Mouse (Mus musculus) lung, embryonic 14.5 days (tissue): ENCODE data around the gene Etv6. TPM values are rescaled to one million over a fixed set of nuclear protein-coding genes. Genes with fewer than 3 reads are reported as not detected.

Source experiments
- ATAC-seq: fragments of 200-750 bp; cut with Nextera tagmentation; 2 replicates; pipeline ENCODE4 v1.8.0; 2017; ENCODE audit warnings: mild to moderate bottlenecking, moderate TSS enrichment, moderate library complexity; ENCODE audit not compliant: insufficient read depth
- DNase-seq: peaks from one replicate; pipeline ENCODE4 v3.0.0-alpha.2; 2015
- H3K27ac ChIP-seq: fragments of 300-500 bp; sonication (generic); 2 replicates; pipeline ENCODE4 v1.5.1; 2014; ENCODE audit warnings: low read depth, mild to moderate bottlenecking, moderate library complexity
- H3K27me3 ChIP-seq: fragments of 300-500 bp; sonication (generic); 2 replicates; pipeline ENCODE4 v1.6.1; 2014; ENCODE audit warnings: low read length, control low read depth; ENCODE audit not compliant: insufficient read depth
- H3K36me3 ChIP-seq: fragments of 300-500 bp; sonication (generic); 2 replicates; pipeline ENCODE4 v1.6.1; 2014; ENCODE audit warnings: control low read depth; ENCODE audit not compliant: insufficient read depth
- H3K4me1 ChIP-seq: fragments of 300-500 bp; sonication (generic); 2 replicates; pipeline ENCODE4 v1.6.1; 2014; ENCODE audit warnings: antibody characterized with exemption, control low read depth; ENCODE audit not compliant: insufficient read depth
- H3K4me2 ChIP-seq: fragments of 300-500 bp; sonication (generic); 2 replicates; pipeline ENCODE4 v1.6.1; 2014; ENCODE audit warnings: mild to moderate bottlenecking
- H3K4me3 ChIP-seq: fragments of 300-500 bp; sonication (generic); 2 replicates; pipeline ENCODE4 v1.5.1; 2014; ENCODE audit warnings: low read depth, low read length
- H3K9ac ChIP-seq: fragments of 300-500 bp; sonication (generic); 2 replicates; pipeline ENCODE4 v1.6.1; 2014
- H3K9me3 ChIP-seq: fragments of 300-500 bp; sonication (generic); 2 replicates; pipeline ENCODE4 v1.6.1; 2016; ENCODE audit warnings: low read depth, low read length, control low read depth
- CTCF ChIP-seq: IDR thresholded peaks from 2 replicates; pipeline ENCODE4 v1.5.1; 2016; ENCODE audit warnings: antibody characterized with exemption, low read depth
- WGBS: fragments of 180-500 bp; shearing (Covaris S2); extraction: QIAGEN DNeasy Blood & Tissue Kit; methylation state at CpG from one replicate; pipeline ENCODE4 v1.1.7; 2014; 5-methylcytosine and 5-hydroxymethylcytosine counted together
- polyA plus RNA-seq: library from polyadenylated mRNA; unstranded; fragments of >200 nt; fragmentation: Nextera tagmentation; extraction: Ambion mirVana; gene quantifications from 2 replicates; pipeline ENCODE4 v1.2.1, GENCODE M21; 2014

Etv6 gene
- polyA plus RNA-seq, 1 experiment from 2014 or later = 21.4 TPM

DNA sequence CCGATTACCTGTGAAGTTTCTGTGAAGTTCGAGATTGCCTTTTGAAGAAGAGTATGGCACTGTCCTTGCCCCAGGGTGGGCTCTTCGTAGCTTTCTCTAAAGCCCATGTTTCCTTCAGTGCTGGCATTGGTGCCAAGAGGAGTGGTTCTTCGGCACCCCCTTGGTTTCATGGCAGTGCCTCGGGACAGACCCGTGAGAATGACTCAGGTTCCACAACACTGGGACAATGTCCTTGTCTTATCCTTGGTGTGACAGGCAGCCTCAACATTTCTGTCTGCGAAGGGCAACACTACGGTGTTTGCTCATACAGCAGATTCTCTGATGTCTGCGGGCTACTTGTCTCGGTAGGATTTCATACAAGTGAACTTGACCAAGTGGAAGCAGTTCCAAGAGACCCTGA lies 17.6 kb downstream of the Etv6 start:
- WGBS = 85% methylated on average over 10 of the region's 10 CpGs
- H3K4me1 ChIP-seq = peaks cover under 1% of the 10 kb centered on the region; the same call in 1 of the 2 replicates
- TF ChIP-seq CTCF = no peak
- no peak overlapping the region for H3K9ac ChIP-seq
- H3K27ac ChIP-seq = no peak overlapping the region
- no peaks in the 10 kb centered on the region for H3K27me3 ChIP-seq
- DNase-seq (no peak), ATAC-seq (no peak)
- 0 out of 2 replicates have a peak, but pooled peaks cover 6% of the 10 kb centered on the region for H3K36me3 ChIP-seq
- no peak overlapping the region for H3K4me2 ChIP-seq
- no peaks in the 10 kb centered on the region for H3K9me3 ChIP-seq
- H3K4me3 ChIP-seq = no peak overlapping the region

DNA sequence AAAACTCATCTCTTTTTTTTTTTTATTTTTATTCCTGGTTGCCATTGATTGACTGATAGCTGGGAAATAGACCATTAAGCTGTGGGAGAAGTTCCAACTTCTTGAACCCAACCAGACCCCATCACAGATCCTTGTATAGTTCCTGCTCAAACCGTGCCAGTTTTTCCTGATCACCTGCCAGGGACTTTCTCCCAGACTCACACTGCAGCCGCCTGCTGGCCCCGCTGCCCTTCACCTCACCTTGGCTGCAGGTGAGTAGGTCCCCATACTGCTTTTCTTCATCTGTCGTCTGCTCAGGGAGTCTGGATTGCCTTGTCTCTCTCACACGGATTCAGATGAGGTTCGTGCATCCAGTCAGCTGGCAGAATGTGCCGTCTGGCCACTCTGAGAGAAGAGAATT lies 18.1 kb downstream of the Etv6 start:
- 69% methylated on average over 7 of the region's 7 CpGs for WGBS
- Histone ChIP-seq H3K27me3 (no peaks in the 10 kb centered on the region), H3K4me3 (no peak overlapping the region), H3K9me3 (no peaks in the 10 kb centered on the region), H3K9ac (no peak overlapping the region), H3K4me1 (peaks cover 5% of the 10 kb centered on the region; the same call in 1 of the 2 replicates), H3K4me2 (no peak overlapping the region), H3K27ac (no peak overlapping the region), H3K36me3 (0 out of 2 replicates have a peak, but pooled peaks cover 6% of the 10 kb centered on the region)
- no peak for TF ChIP-seq CTCF
- no peak for DNase-seq
- no peak for ATAC-seq

DNA sequence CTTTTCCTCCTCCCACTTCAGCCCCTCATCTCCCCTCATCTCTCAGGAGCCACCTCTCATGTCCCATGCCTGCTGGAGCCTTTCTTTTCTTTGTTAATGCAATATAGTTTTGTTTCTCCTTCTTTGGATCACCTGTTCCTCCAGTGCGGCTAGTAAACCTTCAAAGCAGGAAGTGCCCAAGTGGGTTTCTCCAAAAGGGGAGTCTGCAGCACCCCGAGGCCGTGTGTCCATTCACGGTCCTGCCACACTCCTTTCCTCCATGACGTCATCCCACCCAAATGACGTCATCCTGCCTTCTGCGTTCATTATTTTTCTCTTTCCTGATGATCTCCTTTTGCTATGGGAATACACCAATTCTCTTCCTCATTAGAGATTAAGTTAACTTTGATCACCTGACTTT lies 20.1 kb downstream of the Etv6 start:
- peaks cover 13% of the 10 kb centered on the region for H3K4me1 ChIP-seq
- H3K4me2 ChIP-seq = no peak overlapping the region
- no peaks in the 10 kb centered on the region for H3K27me3 ChIP-seq
- H3K27ac ChIP-seq = no peak overlapping the region
- ATAC-seq (no peak), DNase-seq (no peak)
- H3K9ac ChIP-seq = no peak overlapping the region
- H3K36me3 ChIP-seq = 0 out of 2 replicates have a peak, but pooled peaks cover 6% of the 10 kb centered on the region
- 74% methylated on average over 7 of the region's 7 CpGs for WGBS
- H3K9me3 ChIP-seq = no peaks in the 10 kb centered on the region
- TF ChIP-seq CTCF = no peak
- H3K4me3 ChIP-seq = no peak overlapping the region

DNA sequence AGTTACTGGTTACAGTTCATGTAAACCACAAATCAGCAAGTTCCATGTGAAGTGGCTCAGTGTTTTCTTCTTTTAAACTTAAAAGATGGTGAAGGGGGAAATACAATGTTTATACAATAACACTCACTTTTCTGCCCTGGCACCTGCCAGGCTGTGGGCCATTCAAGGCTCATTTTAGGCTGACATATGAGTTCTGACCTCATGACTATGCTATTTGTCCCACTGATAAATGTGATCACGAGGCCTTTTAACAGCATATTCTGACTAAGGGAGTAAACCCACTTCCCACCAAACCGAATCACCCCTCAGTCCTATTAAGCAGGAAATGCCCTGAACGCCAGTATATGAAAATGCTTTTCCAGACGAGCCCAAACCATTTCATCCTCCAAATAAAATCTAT lies 23.0 kb downstream of the Etv6 start:
- H3K9ac ChIP-seq = no peak overlapping the region
- ATAC-seq (no peak), DNase-seq (no peak)
- H3K27ac ChIP-seq = no peak overlapping the region
- no peak overlapping the region for H3K4me3 ChIP-seq
- H3K36me3 ChIP-seq = 0 out of 2 replicates have a peak, but pooled peaks cover 6% of the 10 kb centered on the region
- peaks cover 15% of the 10 kb centered on the region for H3K4me1 ChIP-seq
- no peaks in the 10 kb centered on the region for H3K9me3 ChIP-seq
- TF ChIP-seq CTCF = no peak
- 46% methylated on average over 4 of the region's 4 CpGs for WGBS
- no peak overlapping the region for H3K4me2 ChIP-seq
- H3K27me3 ChIP-seq = no peaks in the 10 kb centered on the region

DNA sequence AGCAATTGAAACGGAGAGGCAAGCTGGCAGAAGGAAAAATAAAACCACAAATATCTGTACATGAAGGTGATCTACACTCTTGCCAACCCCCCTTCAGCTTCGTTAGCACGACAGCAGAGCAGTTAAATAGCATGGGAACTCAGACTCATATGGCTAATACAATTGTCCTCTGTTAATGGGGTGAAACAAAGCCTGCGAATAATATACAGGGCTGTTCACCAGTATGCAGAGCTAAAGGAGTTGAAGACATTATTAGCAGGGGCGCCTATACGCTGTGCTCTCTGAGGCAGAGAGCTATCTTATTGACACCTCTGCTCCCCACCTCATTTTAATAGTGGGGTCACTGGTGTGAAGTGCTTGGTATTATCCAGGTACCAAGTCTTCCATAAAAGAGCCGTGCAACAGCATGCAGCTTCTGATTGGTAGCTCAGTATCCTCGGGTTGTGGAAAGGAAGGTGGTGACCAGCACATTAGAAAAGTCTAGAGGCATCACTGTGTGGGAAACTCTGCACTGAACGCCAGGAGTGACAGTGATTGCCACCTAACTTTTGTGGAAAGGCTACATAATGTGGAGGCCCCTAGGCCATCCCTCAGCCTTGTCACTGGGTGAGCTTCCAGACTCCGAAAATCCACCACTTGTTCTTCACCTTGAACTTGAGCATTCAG lies 23.5 kb downstream of the Etv6 start:
- H3K27ac ChIP-seq = no peak overlapping the region
- H3K9ac ChIP-seq = no peak overlapping the region
- H3K36me3 ChIP-seq = no peaks in the 10 kb centered on the region
- DNase-seq = no peak
- ATAC-seq = no peak
- H3K4me2 ChIP-seq = no peak overlapping the region
- no peak for TF ChIP-seq CTCF
- H3K27me3 ChIP-seq = no peaks in the 10 kb centered on the region
- no peaks in the 10 kb centered on the region for H3K9me3 ChIP-seq
- H3K4me1 ChIP-seq = peaks cover 15% of the 10 kb centered on the region
- no peak overlapping the region for H3K4me3 ChIP-seq
- 78% methylated on average over 10 of the region's 10 CpGs for WGBS

DNA sequence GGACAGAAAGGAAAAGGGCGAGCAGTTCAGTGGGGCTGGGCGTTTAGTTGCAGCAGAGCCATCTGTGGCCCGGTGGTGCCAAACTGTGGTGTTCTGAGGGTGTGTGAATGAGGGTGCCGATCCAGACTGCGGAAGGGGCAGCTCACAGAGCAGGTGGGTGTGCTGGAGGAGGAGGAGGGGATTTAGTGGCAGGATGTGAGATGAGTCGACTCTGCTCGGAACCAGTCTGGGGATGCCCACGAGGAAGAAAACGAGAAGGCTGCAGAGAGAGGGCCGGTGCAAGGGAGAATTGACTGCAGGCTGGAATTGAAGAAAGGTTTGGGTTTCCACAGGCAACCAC lies 24.0 kb downstream of the Etv6 start:
- WGBS = 73% methylated on average over 10 of the region's 10 CpGs
- H3K36me3 ChIP-seq = no peaks in the 10 kb centered on the region
- H3K4me2 ChIP-seq = no peak overlapping the region
- no peak overlapping the region for H3K4me3 ChIP-seq
- no peak overlapping the region for H3K27ac ChIP-seq
- no peak for TF ChIP-seq CTCF
- ATAC-seq (no peak), DNase-seq (no peak)
- H3K9me3 ChIP-seq = no peaks in the 10 kb centered on the region
- no peaks in the 10 kb centered on the region for H3K27me3 ChIP-seq
- no peak overlapping the region for H3K9ac ChIP-seq
- H3K4me1 ChIP-seq = peaks cover 15% of the 10 kb centered on the region

DNA sequence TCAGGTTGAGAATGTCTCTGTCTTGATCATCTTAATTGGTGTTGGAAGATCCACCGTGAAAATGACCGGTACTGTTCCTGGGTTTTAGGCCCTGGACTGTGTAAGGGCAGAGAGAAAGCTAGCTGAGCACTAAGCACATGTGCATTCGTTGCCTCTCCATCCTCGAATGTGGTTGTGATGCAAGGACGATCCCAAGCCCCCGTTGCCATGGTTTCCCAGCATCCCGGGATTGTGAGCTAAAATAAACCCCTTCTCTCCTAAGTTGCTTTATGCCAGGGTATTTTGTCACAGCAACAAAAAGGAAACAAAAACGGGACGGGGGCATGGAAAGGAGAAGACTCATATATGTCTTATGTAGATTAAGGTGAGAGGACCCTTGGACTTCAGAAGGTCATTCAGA lies 24.5 kb downstream of the Etv6 start:
- no peak for TF ChIP-seq CTCF
- ATAC-seq = no peak

DNA sequence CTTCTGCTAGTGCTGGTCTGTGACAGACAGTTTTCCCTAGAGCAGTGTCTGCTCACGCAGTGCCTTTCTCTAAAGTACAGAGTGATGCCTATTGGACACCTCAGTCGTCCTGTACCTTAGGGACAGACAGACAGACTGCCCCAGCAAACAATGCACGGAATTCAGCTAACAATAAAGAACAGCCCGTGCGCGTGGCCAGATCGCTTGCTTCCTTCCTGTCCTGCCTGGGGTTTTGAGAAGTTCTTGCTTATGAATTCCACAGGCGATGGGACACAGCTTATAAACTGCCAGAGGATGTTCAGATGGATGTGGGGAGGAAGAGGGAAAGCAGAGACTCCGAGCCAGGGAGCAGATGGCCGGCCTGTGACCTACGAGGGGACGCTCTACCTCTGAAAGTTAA lies 25.3 kb downstream of the Etv6 start:
- TF ChIP-seq CTCF = no peak
- H3K4me1 ChIP-seq = peaks cover 15% of the 10 kb centered on the region
- peak; percentile 53 for DNase-seq
- H3K27ac ChIP-seq = peak overlapping the region; percentile 36
- WGBS = 54% methylated on average over 12 of the region's 12 CpGs
- no peak overlapping the region for H3K4me2 ChIP-seq
- peak; percentile 57; the same call in 1 of the 2 replicates for ATAC-seq
- H3K36me3 ChIP-seq = no peaks in the 10 kb centered on the region
- H3K9ac ChIP-seq = no peak overlapping the region
- H3K27me3 ChIP-seq = no peaks in the 10 kb centered on the region
- H3K9me3 ChIP-seq = no peaks in the 10 kb centered on the region
- H3K4me3 ChIP-seq = no peak overlapping the region

More for the DNA sequence above, 24.5 kb downstream of the Etv6 start:
- Histone ChIP-seq H3K27me3 (no peaks in the 10 kb centered on the region), H3K36me3 (no peaks in the 10 kb centered on the region), H3K4me2 (no peak overlapping the region), H3K4me1 (peaks cover 15% of the 10 kb centered on the region), H3K27ac (no peak overlapping the region), H3K9ac (no peak overlapping the region), H3K4me3 (no peak overlapping the region), H3K9me3 (no peaks in the 10 kb centered on the region)
- 73% methylated on average over 9 of the region's 9 CpGs for WGBS
- DNase-seq = no peak
